23 mouse cellular contexts compared by ENCODE assay signal in genomic region chr7:67502631-67503030, GRCm38 (mm10).
DNase-seq lines count a peak whose midpoint lies in the region; ATAC-seq and TF ChIP-seq lines count a peak whose summit lies in the region.
"Had no signal": no experiment of that assay in that cellular context is flagged by ENCODE, and none has a peak within 500 bp of the region (broad histone marks: within the 10 kb centered on the region; RNA-seq: fewer than 3 reads in every experiment).

No protein-coding gene starts in this region.

- H3K36me3 ChIP-seq in heart, embryonic 11.5 days (ENCODE audit: control insufficient read depth, insufficient read depth, low read length) = no peaks in the 10 kb centered on the region
- no peaks in the 10 kb centered on the region for H3K36me3 ChIP-seq in kidney, postnatal 0 days (ENCODE audit: insufficient read depth, low read length)
- no peaks in the 10 kb centered on the region for H3K36me3 ChIP-seq in limb, embryonic 10.5 days
- H3K36me3 ChIP-seq: heart, embryonic 13.5 days; kidney, embryonic 15.5 days; limb, embryonic 15.5 days; liver, embryonic 13.5 days had no signal

- H3K27me3 ChIP-seq in heart, embryonic 11.5 days (ENCODE audit: control insufficient read depth, insufficient read depth, low read length) = no peaks in the 10 kb centered on the region
- no peaks in the 10 kb centered on the region for H3K27me3 ChIP-seq in kidney, postnatal 0 days (ENCODE audit: insufficient read depth, low read length)
- H3K27me3 ChIP-seq in limb, embryonic 10.5 days (ENCODE audit: low read depth, poor library complexity, severe bottlenecking) = no peaks in the 10 kb centered on the region
- H3K27me3 ChIP-seq: heart, embryonic 13.5 days; kidney, embryonic 15.5 days; limb, embryonic 15.5 days; liver, embryonic 13.5 days had no signal

- H3K9me3 ChIP-seq in heart, embryonic 11.5 days (replicated peaks; ENCODE audit: control insufficient read depth, low read length) = no peaks in the 10 kb centered on the region
- H3K9me3 ChIP-seq in kidney, postnatal 0 days (replicated peaks; ENCODE audit: low read length) = no peaks in the 10 kb centered on the region
- H3K9me3 ChIP-seq in limb, embryonic 10.5 days (replicated peaks) = no peaks in the 10 kb centered on the region
- H3K9me3 ChIP-seq: heart, embryonic 13.5 days; kidney, embryonic 15.5 days; limb, embryonic 15.5 days; liver, embryonic 13.5 days; megakaryocyte, embryonic 14.5 days had no signal

- H3K4me2 ChIP-seq in heart, embryonic 11.5 days = no peak overlapping the region
- H3K4me2 ChIP-seq in kidney, postnatal 0 days (ENCODE audit: low read length) = no peak overlapping the region
- H3K4me2 ChIP-seq: heart, embryonic 13.5 days; kidney, embryonic 15.5 days; limb, embryonic 15.5 days; liver, embryonic 13.5 days had no signal

- TF ChIP-seq CTCF in kidney, postnatal 0 days (IDR thresholded peaks at IDR 0.05; ENCODE audit: low read depth) = no peak

- ATAC-seq in heart, embryonic 11.5 days (replicated peaks; ENCODE audit: insufficient number of reproducible peaks, low FRiP score, low TSS enrichment) = no peak
- no peak for ATAC-seq in kidney, postnatal 0 days (replicated peaks; ENCODE audit: low FRiP score, low read depth)
- ATAC-seq: hindbrain, embryonic 16.5 days; lung, postnatal 0 days had no signal

- H3K4me1 ChIP-seq in heart, embryonic 11.5 days (ENCODE audit: control insufficient read depth, insufficient read depth, low read length) = peaks cover 2% of the 10 kb centered on the region; the same call in 1 of the 2 replicates
- no peaks in the 10 kb centered on the region for H3K4me1 ChIP-seq in kidney, postnatal 0 days (replicated peaks; ENCODE audit: insufficient read depth, low read length)
- peaks cover 42% of the 10 kb centered on the region for H3K4me1 ChIP-seq in limb, embryonic 10.5 days
- H3K4me1 ChIP-seq: liver, embryonic 13.5 days had no signal

- no peak overlapping the region for H3K4me3 ChIP-seq in heart, embryonic 11.5 days (ENCODE audit: low read depth, low read length)
- H3K4me3 ChIP-seq in kidney, postnatal 0 days (replicated peaks; ENCODE audit: low read depth, low read length) = no peak overlapping the region
- H3K4me3 ChIP-seq in limb, embryonic 10.5 days = no peak overlapping the region
- H3K4me3 ChIP-seq: erythroblast, embryonic 14.5 days; heart, embryonic 13.5 days; kidney, embryonic 15.5 days; limb, embryonic 15.5 days; liver, embryonic 13.5 days; megakaryocyte, embryonic 14.5 days had no signal

- DNase-seq in heart, adult 11 months = peak; percentile 65
- peak; percentile 10 for DNase-seq in kidney, postnatal 0 days (ENCODE audit: low spot score)
- DNase-seq in kidney, postnatal 4 days = no peak
- DNase-seq in brain, adult 2 months (ENCODE audit: low read depth, low spot score) = peak; percentile 40
- DNase-seq in limb, embryonic 10.5 days (ENCODE audit: low spot score) = no peak
- DNase-seq: adrenal gland, postnatal 25 days; B cell, adult 2 months; gastrocnemius, postnatal 14 days; heart, postnatal 14 days; kidney, adult 18-20 months; layer of hippocampus, postnatal 36 days; left cerebral cortex, postnatal 4 days; liver, embryonic 13.5 days; lung, adult 18-20 months; lung, postnatal 4 days had no signal

- H3K9ac ChIP-seq in heart, embryonic 11.5 days (ENCODE audit: low read depth, low read length) = no peak overlapping the region
- H3K9ac ChIP-seq in kidney, postnatal 0 days (ENCODE audit: low read depth, low read length) = no peak overlapping the region
- H3K9ac ChIP-seq: heart, embryonic 13.5 days; kidney, embryonic 15.5 days; limb, embryonic 15.5 days; liver, embryonic 13.5 days had no signal

- 69% methylated on average over 4 of the region's 4 CpGs for WGBS in heart, embryonic 11.5 days (ENCODE audit: insufficient replicate concordance)
- WGBS in kidney, postnatal 0 days = 44% methylated on average over 4 of the region's 4 CpGs
- 67% methylated on average over 4 of the region's 4 CpGs for WGBS in limb, embryonic 10.5 days

- no peak overlapping the region for H3K27ac ChIP-seq in heart, embryonic 11.5 days (ENCODE audit: low read depth, low read length)
- no peak overlapping the region for H3K27ac ChIP-seq in kidney, postnatal 0 days
- H3K27ac ChIP-seq in limb, embryonic 10.5 days = peak overlapping the region; percentile 64
- H3K27ac ChIP-seq: heart, embryonic 13.5 days; kidney, embryonic 15.5 days; limb, embryonic 15.5 days; liver, embryonic 13.5 days had no signal

Comparison
In these comparisons a context has a peak if more than half of its experiments do, and no peak if none do; other contexts are left out.
1. DNase-seq: peak in heart, adult 11 months (single experiment), kidney, postnatal 0 days (single experiment) and brain, adult 2 months (single experiment); none in kidney, postnatal 4 days (0 of 2) and limb, embryonic 10.5 days (single experiment).